Mouse (Mus musculus): Measurements from ENCODE around the gene Stk38l. TPM values are rescaled to one million over a fixed set of nuclear protein-coding genes. Genes with fewer than 3 reads are reported as not detected.

The Stk38l gene
- total RNA-seq, 1 experiment from 2014 or later: 2.9 TPM

Other genes with a start within 250 kb of the Stk38l start
- 16.3 and 18.5 TPM in 2 replicates for gene Itpr2, start 222.8 kb upstream of the Stk38l start, total RNA-seq (2017)
- gene Fgfr1op2, start 147.8 kb upstream of the Stk38l start, total RNA-seq (2017): 155 and 157 TPM in 2 replicates
- 104 and 135 TPM in 2 replicates for gene Ints13, start 147.2 kb upstream of the Stk38l start, total RNA-seq (2017)
- 59.5 and 75.1 TPM in 2 replicates for gene Med21, start 82.4 kb upstream of the Stk38l start, total RNA-seq (2017)
- gene Tm7sf3, start 82.2 kb upstream of the Stk38l start, total RNA-seq (2017): 51.9 and 55.6 TPM in 2 replicates
- not detected in 2 replicates for gene Arntl2, start 71.1 kb downstream of the Stk38l start, total RNA-seq (2017)
- gene Smco2, start 125.1 kb downstream of the Stk38l start, total RNA-seq (2017): not detected in 2 replicates
- gene Ppfibp1, start 163.5 kb downstream of the Stk38l start, total RNA-seq (2017): 12.2 and 14.4 TPM in 2 replicates
- not detected in 2 replicates for gene 1700034J05Rik, start 229.4 kb downstream of the Stk38l start, total RNA-seq (2017)

All from common myeloid progenitor, adult 5-6 weeks (primary cell).